Mouse (Mus musculus) olfactory bulb, adult 2 months (tissue): ENCODE measurements around the gene Fam189a1. TPM values are rescaled to one million over a fixed set of nuclear protein-coding genes. Genes with fewer than 3 reads are reported as not detected.

Source experiments
- H3K27ac ChIP-seq: fragments of 200-500 bp; 2 replicates; pipeline ENCODE4 v1.5.1; 2012; ENCODE audit warnings: low read depth, low read length; ENCODE audit not compliant: insufficient read depth
- H3K4me1 ChIP-seq: fragments of 200-500 bp; 2 replicates; pipeline ENCODE4 v1.6.1; 2012; ENCODE audit warnings: low read length; ENCODE audit not compliant: control insufficient read depth, insufficient read depth
- H3K4me3 ChIP-seq: fragments of 200-500 bp; 2 replicates; pipeline ENCODE4 v1.5.1; 2012; ENCODE audit warnings: mild to moderate bottlenecking, low read depth, low read length, moderate library complexity; ENCODE audit not compliant: insufficient read depth
- CTCF ChIP-seq: fragments of 200-500 bp; IDR thresholded peaks from 2 replicates; pipeline ENCODE4 v1.5.1; 2012; ENCODE audit warnings: low read depth, mild to moderate bottlenecking, low read length, moderate library complexity; ENCODE audit not compliant: insufficient read depth
- POLR2A ChIP-seq: fragments of 200-500 bp; IDR thresholded peaks from 2 replicates; pipeline ENCODE4 v1.6.1; 2012; ENCODE audit warnings: mild to moderate bottlenecking, low read depth, low read length, moderate library complexity; ENCODE audit not compliant: insufficient read depth
- WGBS: fragments of 180-500 bp; shearing (Covaris S2); methylation state at CpG from one replicate; pipeline ENCODE4 v1.1.7; 2018; 5-methylcytosine and 5-hydroxymethylcytosine counted together
- polyA plus RNA-seq: library from polyadenylated mRNA; stranded (reverse); fragments of >200 nt; gene quantifications from 2 replicates; pipeline ENCODE4 v1.2.4, GENCODE M21; 2012; ENCODE audit warnings: low replicate concordance; ENCODE audit not compliant: missing spikeins, insufficient read depth, insufficient read length

The Fam189a1 gene
- polyA plus RNA-seq, 1 experiment: not detected

- Histone ChIP-seq H3K4me3 (no peak overlapping the region), H3K27ac (no peak overlapping the region), H3K4me1 (no peaks in the 10 kb centered on the region)
- WGBS: 71% methylated on average over 4 of the region's 4 CpGs
- no peak for TF ChIP-seq POLR2A
- no peak for TF ChIP-seq CTCF
These were observed 156.6 kb downstream of the Fam189a1 start for GRCm38 (mm10) chr7:64999718-65000214.

DNA sequence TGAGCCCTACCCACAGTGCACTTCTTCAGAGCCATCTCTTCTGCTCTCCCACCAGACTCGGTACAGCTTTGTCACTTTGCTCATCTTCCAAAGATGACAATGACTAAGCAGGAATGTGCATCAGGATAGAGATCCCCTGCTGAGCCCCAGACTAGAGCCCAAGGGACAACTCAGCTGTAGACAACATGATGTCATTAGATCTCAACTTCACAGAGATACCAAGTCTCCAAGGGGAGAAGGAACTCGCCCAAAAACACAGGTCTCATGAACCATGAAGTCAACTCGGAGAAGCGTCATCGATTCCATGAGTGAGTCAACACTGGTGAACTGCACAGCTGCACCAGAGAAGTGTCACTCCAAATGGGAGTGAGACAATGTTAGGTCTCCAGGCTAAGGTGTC lies 158.6 kb downstream of the Fam189a1 start:
- Histone ChIP-seq H3K4me3 (no peak overlapping the region), H3K4me1 (no peaks in the 10 kb centered on the region), H3K27ac (no peak overlapping the region)
- TF ChIP-seq CTCF (no peak), POLR2A (no peak)
- 84% methylated on average over 5 of the region's 5 CpGs for WGBS

GRCm38 (mm10) chr7:64995946-64996444 lies 160.4 kb downstream of the Fam189a1 start:
- H3K4me3 ChIP-seq: no peak overlapping the region
- TF ChIP-seq POLR2A (no peak), CTCF (no peak)
- H3K4me1 ChIP-seq: no peaks in the 10 kb centered on the region
- WGBS: 49% methylated on average over 8 of the region's 8 CpGs
- no peak overlapping the region for H3K27ac ChIP-seq

DNA sequence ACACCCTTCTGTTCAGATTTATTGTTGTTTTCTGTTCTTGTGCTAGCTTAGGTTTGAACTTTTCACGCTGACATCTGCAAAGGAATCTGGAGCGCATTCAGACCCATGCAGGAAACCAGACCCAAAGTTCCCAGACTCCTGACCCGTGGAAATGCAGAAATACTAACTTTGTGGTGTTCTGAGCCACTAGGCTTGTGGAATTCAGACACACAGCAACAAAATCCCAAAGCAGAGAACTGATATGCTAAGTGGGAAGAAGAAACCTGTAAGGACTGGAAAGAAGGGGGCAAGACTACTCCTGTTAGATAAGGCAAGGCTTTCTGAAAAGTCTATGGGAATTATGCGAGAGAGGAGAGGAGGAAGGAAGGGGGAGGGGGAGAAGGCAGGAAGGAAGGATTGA lies 167.0 kb downstream of the Fam189a1 start:
- H3K4me3 ChIP-seq: no peak overlapping the region
- 82% methylated on average over 4 of the region's 4 CpGs for WGBS
- H3K4me1 ChIP-seq: peaks cover 5% of the 10 kb centered on the region
- H3K27ac ChIP-seq: no peak overlapping the region
- TF ChIP-seq POLR2A: no peak
- no peak for TF ChIP-seq CTCF

GRCm38 (mm10) chr7:64988015-64988414 lies 168.4 kb downstream of the Fam189a1 start:
- TF ChIP-seq POLR2A (no peak), CTCF (no peak)
- WGBS: 93% methylated on average over 2 of the region's 2 CpGs

GRCm38 (mm10) chr7:64984468-64985120 lies 171.8 kb downstream of the Fam189a1 start:
- whole genome bisulfite sequencing: 60% methylated on average over 22 of the region's 22 CpGs

More at GRCm38 (mm10) chr7:64988015-64988414, 168.4 kb downstream of the Fam189a1 start:
- H3K27ac ChIP-seq: no peak overlapping the region
- no peak overlapping the region for H3K4me3 ChIP-seq
- peaks cover 12% of the 10 kb centered on the region for H3K4me1 ChIP-seq

DNA sequence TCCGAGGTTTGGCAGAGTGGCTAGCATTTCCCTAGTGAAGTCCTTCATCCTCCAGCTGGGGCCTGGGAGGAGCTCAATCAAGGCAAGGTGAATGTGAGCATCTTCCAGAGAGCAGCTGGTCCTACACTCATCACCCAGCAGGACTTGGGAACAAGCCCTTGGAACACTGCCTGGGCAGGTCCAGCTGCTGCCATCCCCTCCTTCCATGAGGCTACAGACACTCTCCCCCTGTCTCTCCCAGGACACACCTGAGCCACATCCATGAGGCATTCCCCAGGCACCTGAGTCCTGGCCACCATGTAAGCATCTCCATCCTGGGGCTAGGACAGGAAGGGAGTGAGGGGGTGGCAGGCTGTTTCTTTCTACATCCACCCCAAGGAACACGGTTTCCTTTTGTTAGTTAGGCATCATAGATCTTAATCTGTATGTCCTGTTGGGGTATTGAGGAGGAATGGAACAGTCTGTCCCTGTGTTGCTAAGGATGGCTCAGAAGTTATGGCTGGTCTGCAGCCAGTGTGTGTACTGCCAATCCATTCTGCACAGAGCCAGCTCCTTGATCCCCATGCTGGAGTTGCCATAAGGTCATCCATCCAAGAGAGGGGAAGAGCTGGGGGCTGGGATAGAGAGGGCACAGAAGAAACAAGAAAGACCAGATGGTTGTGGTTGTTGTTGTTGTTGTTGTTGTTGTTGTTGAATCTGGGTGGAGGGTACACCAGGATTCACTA lies 174.7 kb downstream of the Fam189a1 start:
- Histone ChIP-seq H3K4me3 (no peak overlapping the region), H3K4me1 (peaks cover 18% of the 10 kb centered on the region), H3K27ac (no peak overlapping the region)
- WGBS: 74% methylated on average over 2 of the region's 2 CpGs
- TF ChIP-seq POLR2A: no peak
- no peak for TF ChIP-seq CTCF

More at GRCm38 (mm10) chr7:64984468-64985120, 171.8 kb downstream of the Fam189a1 start:
- Histone ChIP-seq H3K4me1 (peaks cover 17% of the 10 kb centered on the region), H3K4me3 (no peak overlapping the region), H3K27ac (no peak overlapping the region)
- TF ChIP-seq CTCF (no peak), POLR2A (no peak)

GRCm38 (mm10) chr7:64973590-64974262 lies 182.6 kb downstream of the Fam189a1 start:
- Histone ChIP-seq H3K4me3 (no peak overlapping the region), H3K27ac (no peak overlapping the region), H3K4me1 (no peaks in the 10 kb centered on the region)
- no peak for TF ChIP-seq CTCF
- TF ChIP-seq POLR2A: no peak
- 69% methylated on average over 4 of the region's 4 CpGs for WGBS

- Histone ChIP-seq H3K27ac (no peak overlapping the region), H3K4me3 (no peak overlapping the region), H3K4me1 (no peaks in the 10 kb centered on the region)
- no peak for TF ChIP-seq POLR2A
- TF ChIP-seq CTCF: no peak
- 94% methylated on average over 3 of the region's 3 CpGs for WGBS
These were observed 194.2 kb downstream of the Fam189a1 start for GRCm38 (mm10) chr7:64962128-64962527.
